Mouse (Mus musculus): Measurements from ENCODE around the gene Uck1. TPM values are rescaled to one million over a fixed set of nuclear protein-coding genes. Genes with fewer than 3 reads are reported as not detected.
A peak's percentile ranks its signal among the peaks of the same experiment; 100 is the strongest.

Gene Uck1
- polyA plus RNA-seq, 1 experiment from 2014 or later, result 74.1 TPM

GRCm38 (mm10) chr2:32219501-32219900, 40.5 kb downstream of the Uck1 start:
- WGBS, result 91% methylated on average over 14 of the region's 14 CpGs
- no peak for ATAC-seq
- Histone ChIP-seq H3K9ac (ENCODE audit: low read depth, low read length) (no peak overlapping the region), H3K4me3 (ENCODE audit: low read depth, low read length) (no peak overlapping the region), H3K27me3 (replicated peaks; ENCODE audit: control insufficient read depth, insufficient read depth, low read length) (no peaks in the 10 kb centered on the region), H3K27ac (ENCODE audit: low read depth, low read length) (no peak overlapping the region), H3K36me3 (ENCODE audit: control insufficient read depth, insufficient read depth) (peaks cover 100% of the 10 kb centered on the region), H3K4me2 (replicated peaks; ENCODE audit: low read depth) (no peak overlapping the region), H3K9me3 (ENCODE audit: control insufficient read depth) (no peaks in the 10 kb centered on the region), H3K4me1 (replicated peaks; ENCODE audit: control insufficient read depth, insufficient read depth, low read length) (no peaks in the 10 kb centered on the region)
- TF ChIP-seq CTCF (IDR thresholded peaks at IDR 0.05; ENCODE audit: low read depth), result no peak

- 84% methylated on average over 11 of the region's 11 CpGs for WGBS
- H3K4me1 ChIP-seq (replicated peaks; ENCODE audit: control insufficient read depth, insufficient read depth, low read length), result no peaks in the 10 kb centered on the region
- TF ChIP-seq CTCF (IDR thresholded peaks at IDR 0.05; ENCODE audit: low read depth), result no peak
- H3K27ac ChIP-seq (ENCODE audit: low read depth, low read length), result no peak overlapping the region
- ATAC-seq, result 0 out of 2 replicates have a peak, but pooled peaks have one; percentile 6
- H3K4me3 ChIP-seq (ENCODE audit: low read depth, low read length), result no peak overlapping the region
- H3K9ac ChIP-seq (ENCODE audit: low read depth, low read length), result no peak overlapping the region
- H3K27me3 ChIP-seq (replicated peaks; ENCODE audit: control insufficient read depth, insufficient read depth, low read length), result no peaks in the 10 kb centered on the region
- H3K9me3 ChIP-seq (ENCODE audit: control insufficient read depth), result no peaks in the 10 kb centered on the region
- H3K36me3 ChIP-seq (ENCODE audit: control insufficient read depth, insufficient read depth), result peaks cover 100% of the 10 kb centered on the region
- H3K4me2 ChIP-seq (replicated peaks; ENCODE audit: low read depth), result no peak overlapping the region
Measured at GRCm38 (mm10) chr2:32218541-32219334, 41.2 kb downstream of the Uck1 start.

- Histone ChIP-seq H3K36me3 (ENCODE audit: control insufficient read depth, insufficient read depth) (peaks cover 100% of the 10 kb centered on the region), H3K4me3 (ENCODE audit: low read depth, low read length) (no peak overlapping the region), H3K4me2 (replicated peaks; ENCODE audit: low read depth) (no peak overlapping the region), H3K4me1 (replicated peaks; ENCODE audit: control insufficient read depth, insufficient read depth, low read length) (no peaks in the 10 kb centered on the region), H3K27me3 (replicated peaks; ENCODE audit: control insufficient read depth, insufficient read depth, low read length) (no peaks in the 10 kb centered on the region), H3K9me3 (ENCODE audit: control insufficient read depth) (no peaks in the 10 kb centered on the region), H3K27ac (ENCODE audit: low read depth, low read length) (no peak overlapping the region), H3K9ac (ENCODE audit: low read depth, low read length) (no peak overlapping the region)
- ATAC-seq, result no peak
- no peak for TF ChIP-seq CTCF (IDR thresholded peaks at IDR 0.05; ENCODE audit: low read depth)
- WGBS, result 89% methylated on average over 5 of the region's 5 CpGs
Measured at GRCm38 (mm10) chr2:32218113-32218512, 41.8 kb downstream of the Uck1 start.

GRCm38 (mm10) chr2:32217656-32218055, 42.3 kb downstream of the Uck1 start:
- no peak overlapping the region for H3K27ac ChIP-seq (ENCODE audit: low read depth, low read length)
- no peaks in the 10 kb centered on the region for H3K4me1 ChIP-seq (replicated peaks; ENCODE audit: control insufficient read depth, insufficient read depth, low read length)
- H3K36me3 ChIP-seq (ENCODE audit: control insufficient read depth, insufficient read depth), result peaks cover 100% of the 10 kb centered on the region
- H3K4me3 ChIP-seq (ENCODE audit: low read depth, low read length), result no peak overlapping the region
- no peaks in the 10 kb centered on the region for H3K27me3 ChIP-seq (replicated peaks; ENCODE audit: control insufficient read depth, insufficient read depth, low read length)
- no peak overlapping the region for H3K9ac ChIP-seq (ENCODE audit: low read depth, low read length)
- H3K9me3 ChIP-seq (ENCODE audit: control insufficient read depth), result no peaks in the 10 kb centered on the region
- H3K4me2 ChIP-seq (replicated peaks; ENCODE audit: low read depth), result no peak overlapping the region
- WGBS, result 90% methylated on average over 8 of the region's 8 CpGs
- no peak for TF ChIP-seq CTCF (IDR thresholded peaks at IDR 0.05; ENCODE audit: low read depth)
- ATAC-seq, result no peak

GRCm38 (mm10) chr2:32216506-32216905, 43.5 kb downstream of the Uck1 start:
- TF ChIP-seq CTCF (IDR thresholded peaks at IDR 0.05; ENCODE audit: low read depth), result no peak
- peaks cover 99% of the 10 kb centered on the region for H3K36me3 ChIP-seq (ENCODE audit: control insufficient read depth, insufficient read depth)
- no peaks in the 10 kb centered on the region for H3K27me3 ChIP-seq (replicated peaks; ENCODE audit: control insufficient read depth, insufficient read depth, low read length)
- no peak overlapping the region for H3K27ac ChIP-seq (ENCODE audit: low read depth, low read length)
- no peak overlapping the region for H3K4me2 ChIP-seq (replicated peaks; ENCODE audit: low read depth)
- no peaks in the 10 kb centered on the region for H3K4me1 ChIP-seq (replicated peaks; ENCODE audit: control insufficient read depth, insufficient read depth, low read length)
- WGBS, result 88% methylated on average over 10 of the region's 10 CpGs
- no peak overlapping the region for H3K9ac ChIP-seq (ENCODE audit: low read depth, low read length)
- no peak for ATAC-seq
- H3K4me3 ChIP-seq (ENCODE audit: low read depth, low read length), result no peak overlapping the region
- no peaks in the 10 kb centered on the region for H3K9me3 ChIP-seq (ENCODE audit: control insufficient read depth)

- H3K27ac ChIP-seq (ENCODE audit: low read depth, low read length), result no peak overlapping the region
- no peak for TF ChIP-seq CTCF (IDR thresholded peaks at IDR 0.05; ENCODE audit: low read depth)
- no peak overlapping the region for H3K4me3 ChIP-seq (ENCODE audit: low read depth, low read length)
- 91% methylated on average over 10 of the region's 10 CpGs for WGBS
- peaks cover 92% of the 10 kb centered on the region for H3K36me3 ChIP-seq (ENCODE audit: control insufficient read depth, insufficient read depth)
- H3K9me3 ChIP-seq (ENCODE audit: control insufficient read depth), result no peaks in the 10 kb centered on the region
- no peak overlapping the region for H3K9ac ChIP-seq (ENCODE audit: low read depth, low read length)
- H3K27me3 ChIP-seq (replicated peaks; ENCODE audit: control insufficient read depth, insufficient read depth, low read length), result no peaks in the 10 kb centered on the region
- no peak overlapping the region for H3K4me2 ChIP-seq (replicated peaks; ENCODE audit: low read depth)
- ATAC-seq, result no peak
- no peaks in the 10 kb centered on the region for H3K4me1 ChIP-seq (replicated peaks; ENCODE audit: control insufficient read depth, insufficient read depth, low read length)
Measured at GRCm38 (mm10) chr2:32215576-32215975, 44.4 kb downstream of the Uck1 start.
